Mouse (Mus musculus): Measurements from ENCODE around the gene Zfp853. TPM values are rescaled to one million over a fixed set of nuclear protein-coding genes. Genes with fewer than 3 reads are reported as not detected.
A peak's percentile ranks its signal among the peaks of the same experiment; 100 is the strongest.

Gene Zfp853
- polyA plus RNA-seq, 1 experiment from 2014 or later: not detected

DNA sequence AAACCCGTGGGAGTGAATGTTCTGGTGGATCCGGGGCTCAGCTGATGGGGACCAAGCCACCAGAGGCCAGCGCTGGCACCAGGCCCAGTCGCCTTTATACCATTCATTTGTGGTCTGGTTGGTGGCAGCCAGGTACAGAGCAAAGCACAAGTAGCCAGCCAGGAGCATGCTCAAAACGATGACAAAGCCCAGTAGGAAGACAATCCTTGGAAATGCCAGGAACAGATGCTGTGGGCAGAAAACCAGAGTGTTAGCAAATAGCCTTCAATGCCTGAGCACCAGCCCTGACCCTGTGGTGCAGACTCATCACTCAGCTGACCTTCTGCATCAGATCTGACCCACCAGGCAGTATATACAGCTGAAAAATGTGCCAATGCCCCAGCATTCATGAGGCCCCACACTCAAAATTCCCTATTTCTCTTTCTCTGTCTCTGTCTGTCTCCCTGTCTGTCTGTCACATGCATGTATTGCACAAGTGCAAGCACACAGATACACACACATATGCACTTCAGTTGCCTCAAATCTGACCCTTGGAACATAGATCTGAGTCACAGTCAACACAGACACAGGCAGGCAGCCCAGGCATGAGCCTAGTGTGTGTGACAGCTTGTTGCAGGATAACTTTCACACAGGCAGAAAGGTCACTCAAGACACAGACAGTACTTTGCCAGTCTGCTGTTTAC, 23.3 kb upstream of the Zfp853 start:
- H3K4me1 ChIP-seq (ENCODE audit: control insufficient read depth, insufficient read depth, low read length): no peaks in the 10 kb centered on the region; the same call in none of the 2 replicates
- no peak overlapping the region for H3K4me2 ChIP-seq (ENCODE audit: low read depth, low read length)
- H3K27ac ChIP-seq (replicated peaks; ENCODE audit: low read depth, low read length): no peak overlapping the region
- WGBS: 92% methylated on average over 5 of the region's 5 CpGs
- no peak overlapping the region for H3K4me3 ChIP-seq (ENCODE audit: low read depth, low read length)
- H3K9ac ChIP-seq (replicated peaks; ENCODE audit: low read length): no peak overlapping the region
- H3K36me3 ChIP-seq (replicated peaks; ENCODE audit: control insufficient read depth, insufficient read depth, low read depth, low read length): peaks cover 3% of the 10 kb centered on the region
- no peak for DNase-seq (ENCODE audit: low spot score)
- H3K9me3 ChIP-seq (replicated peaks; ENCODE audit: control insufficient read depth, low read length): no peaks in the 10 kb centered on the region
- H3K27me3 ChIP-seq (ENCODE audit: control insufficient read depth, insufficient read depth, low read length): no peaks in the 10 kb centered on the region
- ATAC-seq (replicated peaks; ENCODE audit: insufficient number of reproducible peaks, low FRiP score, low TSS enrichment, low read depth): no peak

DNA sequence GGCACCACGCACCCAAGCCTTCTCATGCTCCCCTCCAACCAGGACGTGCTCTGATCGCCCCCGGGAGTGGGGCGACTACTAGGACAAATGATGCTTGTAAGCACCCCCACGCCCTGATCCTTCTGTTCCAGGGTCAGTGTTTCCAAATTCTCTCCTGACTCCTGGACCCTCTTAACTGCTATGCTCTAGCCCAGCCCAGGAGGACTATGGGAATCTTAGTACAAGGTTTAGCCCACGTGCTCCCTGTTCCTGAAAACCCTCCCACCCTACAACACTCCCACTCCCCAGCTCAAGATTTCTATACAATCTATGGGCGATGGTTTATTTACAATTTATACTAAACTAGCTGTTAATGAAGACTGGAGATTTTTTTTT, 22.1 kb upstream of the Zfp853 start:
- ATAC-seq (replicated peaks; ENCODE audit: insufficient number of reproducible peaks, low FRiP score, low TSS enrichment, low read depth) (peak; percentile 66), DNase-seq (ENCODE audit: low spot score) (peak; percentile 21)
- Histone ChIP-seq H3K4me3 (ENCODE audit: low read depth, low read length) (peak overlapping the region; percentile 91), H3K27ac (replicated peaks; ENCODE audit: low read depth, low read length) (peak overlapping the region; percentile 85; the same call in 1 of the 2 replicates), H3K36me3 (replicated peaks; ENCODE audit: control insufficient read depth, insufficient read depth, low read depth, low read length) (peaks cover 8% of the 10 kb centered on the region), H3K27me3 (ENCODE audit: control insufficient read depth, insufficient read depth, low read length) (no peaks in the 10 kb centered on the region), H3K9me3 (replicated peaks; ENCODE audit: control insufficient read depth, low read length) (no peaks in the 10 kb centered on the region), H3K4me1 (ENCODE audit: control insufficient read depth, insufficient read depth, low read length) (no peaks in the 10 kb centered on the region; the same call in none of the 2 replicates), H3K9ac (replicated peaks; ENCODE audit: low read length) (peak overlapping the region; percentile 99), H3K4me2 (ENCODE audit: low read depth, low read length) (peak overlapping the region; percentile 83)
- 13% methylated on average over 8 of the region's 8 CpGs for whole genome bisulfite sequencing

DNA sequence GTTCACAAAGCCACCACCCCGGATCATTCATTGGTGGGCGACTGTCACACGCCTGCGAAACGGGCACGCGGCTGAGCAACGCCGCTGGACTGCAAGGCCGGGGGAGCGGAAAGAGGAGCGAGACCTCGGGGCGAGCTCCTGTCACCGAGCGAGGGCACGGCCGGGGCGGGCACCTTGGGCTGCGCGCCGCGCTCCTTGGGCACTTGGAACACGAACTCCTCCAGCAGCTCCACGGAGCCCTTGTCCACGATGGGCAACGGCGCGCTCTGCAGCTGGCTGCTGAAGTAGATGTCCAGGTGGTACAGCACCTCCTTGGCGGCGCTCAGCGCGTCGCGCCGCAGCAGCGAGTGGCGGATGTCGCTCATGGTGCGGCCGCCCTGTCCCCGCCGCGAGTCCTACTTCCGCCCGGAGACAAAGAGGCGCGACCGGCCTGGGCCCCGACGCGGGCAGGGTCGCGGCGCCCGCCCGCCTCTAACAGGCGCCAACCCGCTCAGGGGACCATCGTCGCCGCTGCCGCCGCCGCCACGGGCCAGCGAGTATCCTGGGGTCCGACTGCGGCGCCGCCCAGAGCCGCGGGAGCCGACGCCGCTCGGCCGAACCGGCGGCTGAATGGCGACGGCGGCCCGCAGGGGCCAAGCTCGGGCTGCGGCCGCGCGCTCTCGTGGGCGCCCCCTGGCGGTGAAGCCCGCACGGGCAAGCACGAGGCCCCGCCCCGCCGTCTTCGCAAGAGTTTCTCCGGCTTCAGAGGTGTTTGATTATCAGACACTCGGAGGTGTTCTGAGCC, 21.5 kb upstream of the Zfp853 start, which contains the start of gene E130309D02Rik:
E130309D02Rik (minus strand) TSS at position 631 of the 784 bp plus-strand sequence.
- Histone ChIP-seq H3K4me3 (ENCODE audit: low read depth, low read length) (peak within 1 kb of the TSS; percentile 91), H3K27ac (replicated peaks; ENCODE audit: low read depth, low read length) (peak within 1 kb of the TSS; percentile 85), H3K36me3 (replicated peaks; ENCODE audit: control insufficient read depth, insufficient read depth, low read depth, low read length) (peaks cover 10% of the 10 kb centered on the region), H3K4me1 (ENCODE audit: control insufficient read depth, insufficient read depth, low read length) (no peaks in the 10 kb centered on the region; the same call in none of the 2 replicates), H3K9me3 (replicated peaks; ENCODE audit: control insufficient read depth, low read length) (no peaks in the 10 kb centered on the region), H3K9ac (replicated peaks; ENCODE audit: low read length) (peak within 1 kb of the TSS; percentile 99), H3K4me2 (ENCODE audit: low read depth, low read length) (peak within 1 kb of the TSS; percentile 83), H3K27me3 (ENCODE audit: control insufficient read depth, insufficient read depth, low read length) (no peaks in the 10 kb centered on the region)
- DNase-seq (ENCODE audit: low spot score) (peak; percentile 87), ATAC-seq (replicated peaks; ENCODE audit: insufficient number of reproducible peaks, low FRiP score, low TSS enrichment, low read depth) (peak; percentile 77)
- under 1% methylated on average over 98 of the region's 101 CpGs for WGBS

DNA sequence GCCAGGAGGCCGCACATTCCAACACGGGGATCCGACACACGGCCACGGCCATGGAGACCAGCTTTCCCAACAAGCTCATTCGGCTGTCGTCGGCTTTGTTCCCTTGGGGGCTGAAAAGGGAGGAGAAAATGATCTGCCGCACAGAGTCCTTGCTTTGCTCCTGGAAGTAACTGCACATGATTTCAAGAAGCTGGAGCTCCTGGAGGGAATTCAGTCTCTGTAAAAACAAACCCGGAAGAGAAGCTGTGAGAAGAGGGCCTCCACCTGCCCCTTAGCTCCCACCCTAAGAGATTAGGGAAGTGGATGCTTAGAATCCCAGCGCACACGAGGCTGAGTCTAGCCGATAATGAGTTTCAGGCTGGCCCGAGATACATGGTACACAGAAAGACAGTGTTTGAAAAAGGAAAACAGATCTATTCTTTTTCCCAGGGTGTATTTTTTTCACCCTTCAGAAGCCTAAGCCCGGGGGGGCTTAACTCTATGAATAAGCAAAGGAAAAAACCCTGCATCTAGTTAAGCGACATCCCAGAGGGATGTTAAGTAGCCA, 20.8 kb upstream of the Zfp853 start:
- ATAC-seq (replicated peaks; ENCODE audit: insufficient number of reproducible peaks, low FRiP score, low TSS enrichment, low read depth) (no peak; the same call in 1 of the 2 replicates), DNase-seq (ENCODE audit: low spot score) (peak; percentile 49)
- Histone ChIP-seq H3K9ac (replicated peaks; ENCODE audit: low read length) (peak overlapping the region; percentile 99), H3K4me3 (ENCODE audit: low read depth, low read length) (peak overlapping the region; percentile 91), H3K4me1 (ENCODE audit: control insufficient read depth, insufficient read depth, low read length) (no peaks in the 10 kb centered on the region; the same call in none of the 2 replicates), H3K9me3 (replicated peaks; ENCODE audit: control insufficient read depth, low read length) (no peaks in the 10 kb centered on the region), H3K36me3 (replicated peaks; ENCODE audit: control insufficient read depth, insufficient read depth, low read depth, low read length) (peaks cover 14% of the 10 kb centered on the region), H3K27me3 (ENCODE audit: control insufficient read depth, insufficient read depth, low read length) (no peaks in the 10 kb centered on the region), H3K27ac (replicated peaks; ENCODE audit: low read depth, low read length) (peak overlapping the region; percentile 85; the same call in 1 of the 2 replicates), H3K4me2 (ENCODE audit: low read depth, low read length) (peak overlapping the region; percentile 83)
- whole genome bisulfite sequencing: 4% methylated on average over 16 of the region's 16 CpGs

- Histone ChIP-seq H3K36me3 (replicated peaks; ENCODE audit: control insufficient read depth, insufficient read depth, low read depth, low read length) (peaks cover 21% of the 10 kb centered on the region), H3K4me3 (ENCODE audit: low read depth, low read length) (no peak overlapping the region), H3K9me3 (replicated peaks; ENCODE audit: control insufficient read depth, low read length) (no peaks in the 10 kb centered on the region), H3K4me1 (ENCODE audit: control insufficient read depth, insufficient read depth, low read length) (no peaks in the 10 kb centered on the region; the same call in none of the 2 replicates), H3K4me2 (ENCODE audit: low read depth, low read length) (no peak overlapping the region), H3K27ac (replicated peaks; ENCODE audit: low read depth, low read length) (no peak overlapping the region), H3K9ac (replicated peaks; ENCODE audit: low read length) (no peak overlapping the region), H3K27me3 (ENCODE audit: control insufficient read depth, insufficient read depth, low read length) (no peaks in the 10 kb centered on the region)
- peak; percentile 87 for DNase-seq (ENCODE audit: low spot score)
- ATAC-seq (replicated peaks; ENCODE audit: insufficient number of reproducible peaks, low FRiP score, low TSS enrichment, low read depth): no peak
- WGBS: 73% methylated on average over 8 of the region's 8 CpGs
Observed at GRCm38 (mm10) chr5:143311886-143312285, 18.5 kb upstream of the Zfp853 start.

DNA sequence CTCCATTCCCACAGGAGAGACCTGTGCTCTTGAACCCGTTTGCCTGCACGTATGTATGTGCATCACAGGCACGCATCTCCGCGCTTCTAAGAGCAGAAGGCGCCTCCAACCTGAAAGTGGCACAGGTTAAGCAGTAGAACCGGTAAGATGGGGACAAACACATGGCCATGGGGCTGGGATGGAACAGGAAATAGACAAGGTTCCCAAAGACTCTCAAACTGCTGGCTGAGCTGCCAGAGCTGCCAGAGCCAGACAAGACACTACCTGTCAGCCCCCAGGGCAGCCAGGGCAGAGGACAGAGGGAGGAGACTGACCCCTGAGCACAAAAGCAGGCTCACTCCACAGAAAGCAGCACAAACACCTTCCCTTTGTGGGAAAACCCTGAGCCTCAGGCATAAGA, 16.5 kb upstream of the Zfp853 start:
- Histone ChIP-seq H3K9me3 (replicated peaks; ENCODE audit: control insufficient read depth, low read length) (no peaks in the 10 kb centered on the region), H3K4me2 (ENCODE audit: low read depth, low read length) (no peak overlapping the region), H3K9ac (replicated peaks; ENCODE audit: low read length) (no peak overlapping the region), H3K4me1 (ENCODE audit: control insufficient read depth, insufficient read depth, low read length) (no peaks in the 10 kb centered on the region; the same call in 1 of the 2 replicates), H3K36me3 (replicated peaks; ENCODE audit: control insufficient read depth, insufficient read depth, low read depth, low read length) (peaks cover 25% of the 10 kb centered on the region), H3K27ac (replicated peaks; ENCODE audit: low read depth, low read length) (no peak overlapping the region), H3K27me3 (ENCODE audit: control insufficient read depth, insufficient read depth, low read length) (no peaks in the 10 kb centered on the region), H3K4me3 (ENCODE audit: low read depth, low read length) (no peak overlapping the region)
- DNase-seq (ENCODE audit: low spot score): no peak
- 97% methylated on average over 7 of the region's 7 CpGs for WGBS
- no peak for ATAC-seq (replicated peaks; ENCODE audit: insufficient number of reproducible peaks, low FRiP score, low TSS enrichment, low read depth)

DNA sequence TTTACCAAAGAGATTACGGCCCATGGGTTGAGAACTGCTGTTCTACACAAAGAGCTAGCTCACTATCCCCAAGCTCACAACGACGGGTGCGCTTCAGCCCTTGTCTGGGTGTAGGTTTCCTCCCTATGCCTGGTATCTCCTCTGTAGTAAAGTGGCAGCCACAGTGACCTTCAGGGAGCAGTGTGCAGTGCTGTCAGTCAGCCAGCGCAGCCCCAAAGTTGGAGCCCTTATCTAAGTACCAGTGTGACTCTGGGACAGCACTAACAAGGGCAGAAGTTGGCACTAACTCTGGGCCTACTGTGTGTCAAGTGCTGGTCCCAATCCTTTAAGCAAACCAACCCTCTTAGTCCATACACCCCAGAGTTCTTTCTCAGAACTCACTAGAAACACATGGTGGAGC, 15.4 kb upstream of the Zfp853 start:
- no peak for ATAC-seq (replicated peaks; ENCODE audit: insufficient number of reproducible peaks, low FRiP score, low TSS enrichment, low read depth)
- no peak for DNase-seq (ENCODE audit: low spot score)
- H3K9ac ChIP-seq (replicated peaks; ENCODE audit: low read length): no peak overlapping the region
- no peak overlapping the region for H3K4me2 ChIP-seq (ENCODE audit: low read depth, low read length)
- no peaks in the 10 kb centered on the region; the same call in 1 of the 2 replicates for H3K4me1 ChIP-seq (ENCODE audit: control insufficient read depth, insufficient read depth, low read length)
- no peaks in the 10 kb centered on the region for H3K27me3 ChIP-seq (ENCODE audit: control insufficient read depth, insufficient read depth, low read length)
- H3K36me3 ChIP-seq (replicated peaks; ENCODE audit: control insufficient read depth, insufficient read depth, low read depth, low read length): peaks cover 25% of the 10 kb centered on the region
- no peak overlapping the region for H3K27ac ChIP-seq (replicated peaks; ENCODE audit: low read depth, low read length)
- 92% methylated on average over 5 of the region's 5 CpGs for WGBS
- H3K4me3 ChIP-seq (ENCODE audit: low read depth, low read length): no peak overlapping the region
- H3K9me3 ChIP-seq (replicated peaks; ENCODE audit: control insufficient read depth, low read length): no peaks in the 10 kb centered on the region
